Mouse (Mus musculus) embryo, embryonic 11.5 days (tissue): ENCODE measurements at regions not wholly inside any gene's neighbourhood (a gene's known extent, or its start where the extent isn't known, plus 50 kb on each side); places are given as distances from the start of the nearest gene placed in this dataset.
A peak's percentile ranks its signal among the peaks of the same experiment; 100 is the strongest.

Experiments
- DNase-seq: peaks from one replicate; pipeline ENCODE4 v3.0.0-alpha.2; 2012; ENCODE audit warnings: low read depth, low spot score

DNA sequence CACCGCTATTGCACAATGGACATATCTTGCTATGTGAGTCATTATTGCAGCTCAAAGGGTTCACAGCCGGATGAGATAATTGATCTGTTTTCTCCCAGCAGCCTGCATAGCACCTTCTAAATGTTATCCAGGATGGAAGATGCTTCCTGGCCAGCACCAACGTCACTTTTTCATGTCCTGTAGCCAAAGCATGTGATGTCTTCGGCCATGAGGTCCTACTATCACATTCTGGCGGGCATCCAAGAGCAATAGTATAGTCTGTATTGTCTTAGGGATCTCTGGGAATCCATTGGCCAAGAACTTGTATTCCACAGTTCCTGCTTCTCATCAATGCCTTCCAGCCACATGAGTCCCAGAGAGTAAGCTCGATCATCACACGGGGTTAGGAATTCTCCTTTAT is 70.6 kb downstream of the Npy start:
- DNase-seq: no peak

DNA sequence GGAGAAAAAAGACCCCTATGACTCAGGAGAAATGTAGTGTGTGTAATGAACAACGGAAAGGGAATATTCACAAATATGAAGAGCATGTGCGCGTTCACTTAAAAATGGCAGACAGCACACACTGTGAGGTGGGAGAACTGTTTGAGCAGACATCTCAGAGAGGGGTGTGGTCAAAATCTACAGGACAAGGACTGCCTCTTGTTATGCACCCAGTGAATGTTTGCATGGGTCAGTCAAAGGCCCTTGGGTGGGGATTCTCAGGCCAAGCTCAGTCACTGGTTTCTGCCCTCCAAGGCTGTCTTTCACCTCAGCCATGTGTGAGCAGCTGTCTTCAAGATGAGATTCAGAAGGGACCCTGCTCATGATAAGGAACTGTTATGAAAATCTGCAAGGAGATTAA is 76.6 kb downstream of the Npy start:
- no peak for DNase-seq

DNA sequence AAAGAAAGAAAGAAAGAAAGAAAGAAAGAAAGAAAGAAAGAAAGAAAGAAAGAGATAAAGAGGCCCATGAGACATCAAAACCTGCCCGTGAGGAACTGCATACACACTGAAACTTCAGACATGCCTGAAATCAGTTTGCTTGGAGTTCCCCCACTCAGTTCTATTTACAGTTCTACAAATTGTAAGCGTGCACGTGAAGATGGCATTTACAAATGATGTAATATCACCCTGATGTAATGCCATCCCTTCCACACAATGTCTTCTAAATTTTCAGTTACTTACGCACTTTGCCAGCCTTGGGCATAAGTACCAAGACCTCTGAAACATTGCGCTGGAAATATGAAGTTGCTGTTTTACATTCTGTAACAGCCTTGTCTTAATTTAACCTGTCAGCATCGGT is 79.0 kb downstream of the Npy start:
- DNase-seq: no peak

DNA sequence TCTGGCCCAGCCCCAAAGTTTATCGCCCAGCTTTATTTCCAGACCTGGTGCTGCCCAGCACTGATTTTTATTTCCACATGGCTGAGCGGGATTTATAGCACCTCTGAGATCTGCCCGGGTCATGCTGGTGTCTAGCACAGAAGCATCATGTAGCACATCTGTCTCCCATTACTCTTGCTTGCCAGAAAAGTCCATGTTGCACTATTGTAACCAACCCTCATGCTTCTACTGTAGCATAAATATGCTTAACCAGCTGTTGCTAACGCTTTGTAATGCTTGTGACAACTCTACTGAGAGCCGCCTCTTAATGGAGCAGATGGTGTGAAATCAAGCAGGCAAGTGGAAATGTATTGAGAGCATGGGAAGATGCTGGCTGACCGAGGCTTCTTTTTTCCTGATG is 81.5 kb downstream of the Npy start:
- DNase-seq: peak; percentile 60

DNA sequence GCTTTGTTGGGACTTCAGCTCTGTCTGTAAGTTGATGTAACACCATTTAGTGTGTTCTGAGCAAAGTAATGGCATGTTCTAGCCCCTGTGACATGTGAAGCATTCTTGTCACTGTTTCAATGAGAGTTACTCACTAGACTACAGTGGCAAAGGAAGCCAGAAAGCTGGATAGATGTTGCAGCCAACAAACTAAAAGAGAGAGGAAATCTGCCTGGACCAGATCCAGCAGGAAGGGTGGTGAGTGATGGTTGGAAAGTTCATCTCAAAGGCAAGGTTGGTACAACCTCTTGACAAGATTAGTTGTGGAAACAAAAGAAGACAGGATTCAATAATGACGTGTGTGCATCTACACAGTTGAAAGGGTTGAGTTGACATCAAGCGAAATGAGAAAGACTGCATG is 83.9 kb downstream of the Npy start:
- no peak for DNase-seq

DNA sequence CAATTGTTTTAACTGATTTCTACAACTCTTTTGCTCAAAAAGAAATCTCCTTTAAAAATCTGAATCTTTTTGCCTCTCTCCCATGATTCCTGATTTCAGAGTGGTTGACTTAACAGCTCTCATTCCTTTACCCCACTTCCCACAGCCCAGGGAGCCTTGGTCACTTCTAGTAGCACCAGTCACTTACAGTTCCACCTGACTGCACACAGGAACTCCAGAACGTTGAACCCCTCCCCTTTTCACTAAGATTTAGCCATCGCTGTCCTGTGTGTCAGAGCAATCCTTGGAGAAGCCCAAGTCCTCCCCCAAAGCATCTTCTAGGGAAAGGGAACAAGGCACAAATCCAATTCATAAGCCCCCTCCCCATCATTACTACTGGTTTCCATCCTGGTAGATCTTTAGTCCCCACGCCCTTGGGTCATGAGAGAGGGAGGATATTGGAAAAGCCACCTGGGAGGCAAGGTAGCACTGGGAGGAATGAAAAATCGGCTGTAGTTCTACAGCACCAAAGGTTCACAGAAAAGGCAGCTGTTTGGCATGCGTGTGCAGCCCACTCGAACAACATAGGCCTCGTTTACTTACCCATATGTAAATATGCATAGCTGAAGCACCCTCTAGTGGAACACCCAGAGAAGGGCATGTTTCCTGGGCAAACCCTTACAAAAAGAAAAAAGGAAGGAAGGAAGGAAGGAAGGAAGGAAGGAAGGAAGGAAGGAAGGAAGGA is 96.7 kb downstream of the Npy start:
- DNase-seq: peak; percentile 11

DNA sequence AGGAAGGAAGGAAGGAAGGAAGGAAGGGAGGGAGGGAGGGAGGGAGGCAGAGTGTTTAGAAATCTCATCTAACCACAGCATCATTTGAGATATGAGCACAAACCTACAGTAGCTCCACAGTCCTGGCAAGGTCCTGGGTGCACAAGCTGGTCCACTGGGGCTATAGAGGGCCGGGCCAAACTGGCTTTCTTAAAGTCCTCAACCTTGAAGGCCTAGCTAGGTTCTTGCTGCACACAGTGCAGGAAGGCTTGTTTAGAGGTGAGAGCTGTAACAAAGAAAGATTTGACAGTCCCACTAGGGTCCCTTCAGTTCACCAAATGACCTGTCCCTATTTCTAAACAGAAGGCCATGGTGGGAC is 97.3 kb downstream of the Npy start:
- no peak for DNase-seq

DNA sequence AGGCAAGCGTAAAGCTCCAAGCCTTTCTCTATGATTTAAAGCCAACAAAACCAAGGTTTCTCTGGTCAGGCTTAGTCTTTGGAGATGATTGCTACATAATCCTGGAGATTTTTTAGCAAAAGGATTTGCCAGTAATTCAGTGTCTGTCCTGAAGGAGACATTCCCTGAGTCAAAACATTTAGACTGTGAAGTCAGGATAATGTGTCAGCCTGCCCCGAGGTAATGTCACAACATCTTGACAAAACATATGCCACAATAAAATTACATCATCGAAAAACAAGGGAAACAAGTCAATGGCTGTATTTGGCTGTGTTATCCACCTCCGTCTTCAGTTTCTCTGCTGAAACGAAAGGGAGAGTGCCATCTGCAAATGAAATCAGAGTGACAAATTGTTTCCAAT is 101.8 kb downstream of the Npy start:
- no peak for DNase-seq

DNA sequence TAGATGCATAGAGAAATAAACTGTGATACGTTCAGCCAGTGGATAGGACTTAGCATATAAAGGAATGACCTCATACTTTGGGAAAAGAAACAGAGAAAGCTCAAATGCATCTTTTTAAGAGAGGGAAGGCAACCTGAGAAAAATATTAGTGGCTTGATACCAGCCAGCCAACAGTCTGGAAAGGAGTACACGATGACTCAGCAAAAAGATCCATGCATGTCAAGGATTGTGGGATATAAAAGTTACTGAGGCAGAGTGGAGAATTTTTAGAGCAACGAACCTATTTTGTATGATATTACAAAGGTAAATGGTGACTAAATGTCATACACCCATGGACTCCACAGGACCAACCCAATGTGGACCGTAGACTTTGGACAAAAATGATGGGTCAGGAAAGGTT is 105.6 kb downstream of the Npy start:
- DNase-seq: no peak

DNA sequence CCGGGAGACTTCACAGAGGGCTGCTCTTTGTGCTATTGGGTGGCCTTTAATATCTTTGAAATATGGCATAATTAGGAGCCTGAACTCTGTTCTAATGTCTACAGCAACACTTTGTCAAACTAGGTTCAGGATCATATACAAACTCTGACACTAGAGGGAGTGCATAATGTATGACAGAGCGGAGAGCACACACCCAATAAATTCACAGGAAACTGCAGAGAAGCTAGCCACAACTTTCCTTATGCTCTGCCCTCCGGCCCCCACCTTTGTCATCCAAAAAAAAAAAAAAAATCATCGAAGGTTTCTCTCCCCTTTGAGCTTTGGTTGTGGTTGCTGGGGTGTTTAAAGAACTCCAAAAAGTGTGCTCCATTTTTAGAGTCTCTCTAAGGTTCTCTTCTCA is 107.6 kb downstream of the Npy start:
- peak; percentile 11 for DNase-seq

DNA sequence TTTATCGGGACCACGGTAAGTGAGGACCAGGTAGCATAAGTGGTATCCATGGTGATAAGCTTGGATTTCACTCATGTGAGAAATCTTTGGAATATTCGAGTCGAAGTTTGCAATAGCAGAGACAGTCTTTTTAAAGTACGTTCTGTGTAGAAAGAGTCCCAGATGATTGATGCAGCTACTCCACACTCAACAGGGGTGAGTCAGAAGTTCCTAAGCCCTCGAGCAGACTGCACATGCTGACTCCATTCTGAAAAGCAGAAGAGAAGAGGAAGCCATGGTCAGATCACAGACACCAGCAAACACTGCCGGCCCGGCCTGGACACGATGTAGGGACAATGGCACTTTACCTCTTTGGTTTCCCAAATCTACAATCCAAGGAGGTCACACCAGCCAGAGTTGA is 120.6 kb downstream of the Npy start:
- DNase-seq: no peak

DNA sequence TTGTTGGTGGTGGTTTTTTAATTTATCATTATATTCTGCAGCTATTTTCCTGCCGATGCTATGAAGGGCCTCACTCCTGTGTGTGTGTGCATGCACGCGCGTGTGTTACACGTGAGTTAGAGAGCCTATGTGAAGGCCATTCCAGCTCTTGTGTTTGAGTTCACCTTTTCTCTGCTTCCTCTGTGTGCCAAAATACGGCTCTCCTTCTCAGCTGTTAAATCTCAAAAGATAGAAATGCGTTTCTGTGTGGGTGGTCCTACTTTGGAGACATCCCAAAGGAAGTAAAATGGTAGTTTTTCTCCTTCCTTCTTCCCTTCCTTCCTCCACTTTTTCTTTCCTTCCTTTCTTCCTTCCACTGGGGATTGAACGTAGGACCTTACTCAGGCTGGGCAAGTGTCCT is 136.4 kb downstream of the Npy start:
- DNase-seq: no peak

DNA sequence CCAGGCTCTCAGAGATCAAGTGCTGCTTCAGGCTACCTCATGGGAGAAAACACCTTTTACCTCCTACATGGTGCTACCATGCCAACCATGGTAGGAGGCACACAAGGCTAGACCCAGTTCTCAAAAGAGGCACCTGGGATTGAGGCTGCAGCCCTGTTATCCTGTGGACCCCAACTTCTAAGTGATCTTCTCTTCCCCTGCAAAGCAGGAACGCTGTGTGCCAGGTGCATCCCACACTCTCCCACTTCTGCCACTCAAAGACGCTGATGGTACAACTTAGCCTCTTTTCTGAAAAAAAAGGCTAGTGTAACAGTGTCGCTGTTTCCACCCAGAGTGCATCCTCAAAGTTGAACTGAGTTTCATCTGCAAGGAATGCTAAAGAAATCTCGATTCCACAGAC is 138.7 kb downstream of the Npy start:
- no peak for DNase-seq

DNA sequence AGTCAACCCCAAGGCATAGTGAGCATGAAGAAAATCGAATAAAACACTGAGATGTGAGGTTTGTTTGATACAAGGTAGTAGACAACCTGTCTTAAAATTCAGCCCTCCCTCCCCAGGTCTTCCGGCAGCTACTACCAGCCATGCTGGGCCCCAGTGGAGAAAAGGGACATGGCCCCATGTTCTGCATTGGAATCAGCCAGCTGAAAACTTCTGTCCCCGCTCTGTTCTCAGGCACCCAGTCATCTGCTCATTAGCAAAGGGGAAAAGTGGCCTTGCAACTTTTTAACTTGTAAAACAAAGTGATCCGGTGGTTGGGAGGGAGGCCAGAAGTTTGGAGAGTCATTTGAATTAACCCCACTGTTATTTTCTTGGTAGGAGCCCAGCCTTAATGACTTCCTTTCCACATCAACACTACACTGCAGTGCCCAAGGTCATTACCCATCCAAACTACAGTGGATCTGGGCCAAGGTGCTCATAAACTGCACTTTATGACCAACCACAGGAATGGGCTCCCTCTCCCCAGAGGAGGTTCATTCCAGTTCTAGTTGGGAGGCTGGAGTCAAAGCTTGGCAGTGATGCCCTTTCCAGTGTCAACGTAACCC is 143.5 kb downstream of the Npy start:
- no peak for DNase-seq

DNA sequence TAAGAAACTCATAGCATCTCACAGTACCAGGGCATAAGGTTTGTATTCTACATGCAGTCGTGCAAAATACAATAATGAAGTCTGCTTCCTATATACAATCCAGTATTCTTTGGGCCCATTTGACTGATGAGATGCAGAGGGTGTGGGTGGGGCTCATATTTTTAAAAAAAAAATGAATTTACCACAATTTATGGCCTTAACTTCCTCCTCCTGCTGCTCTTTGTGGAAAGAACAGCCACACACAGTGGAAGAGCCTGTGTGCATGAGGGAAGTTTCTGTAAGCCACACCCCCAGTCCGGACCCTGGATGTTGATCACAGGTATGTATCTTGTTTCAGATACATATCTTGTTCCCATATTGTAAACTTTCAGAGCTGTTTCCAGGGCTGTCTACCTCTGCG is 143.5 kb upstream of the Mpp6 start:
- DNase-seq: no peak

DNA sequence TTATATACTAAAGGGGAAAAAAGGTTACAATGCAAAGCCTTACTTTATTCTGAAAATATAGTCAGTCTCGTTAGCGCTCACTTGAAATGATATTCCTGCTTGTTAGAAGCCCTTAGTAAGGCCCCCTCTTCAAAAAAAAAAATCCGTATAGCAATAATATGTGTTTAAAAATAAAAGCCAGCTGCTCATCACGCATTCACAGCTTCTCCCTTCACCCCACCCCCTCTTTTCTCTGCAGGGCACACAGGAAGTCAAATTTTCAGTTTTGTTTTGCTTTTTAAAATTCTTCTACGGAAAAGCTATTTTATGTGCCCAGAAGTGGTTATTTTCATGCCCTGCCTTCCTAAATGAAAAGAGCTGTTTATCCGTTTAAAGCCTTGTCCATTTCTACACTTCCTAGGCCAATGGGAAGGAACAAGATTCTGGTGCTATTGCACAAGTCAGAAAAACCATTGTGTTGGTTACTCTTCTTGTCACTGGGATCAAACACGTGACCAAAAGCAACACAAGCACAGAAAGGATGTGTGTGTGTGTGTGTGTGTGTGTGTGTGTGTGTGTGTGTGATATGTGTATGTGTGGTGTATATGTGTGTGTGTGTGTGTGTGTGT is 136.7 kb upstream of the Mpp6 start:
- DNase-seq: no peak

DNA sequence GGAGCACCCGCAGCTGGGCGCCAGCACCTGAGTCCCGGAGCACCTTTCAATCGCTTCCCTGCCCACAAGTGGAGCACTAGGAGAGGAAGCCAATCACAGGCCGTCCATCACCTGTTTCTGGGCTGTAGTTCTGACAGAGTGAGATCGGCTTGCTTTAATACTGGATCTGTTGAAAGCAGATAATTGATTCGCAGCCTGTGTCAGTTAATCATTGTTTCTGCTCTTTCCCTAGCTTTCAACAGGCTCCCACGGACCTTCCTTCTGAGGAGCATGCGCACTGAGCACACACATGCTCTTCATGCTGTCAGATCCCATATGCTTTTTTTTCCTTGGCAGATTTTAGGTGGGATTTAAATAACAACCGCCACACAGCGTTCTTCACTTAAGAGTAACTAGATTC is 132.3 kb upstream of the Mpp6 start:
- DNase-seq: no peak

DNA sequence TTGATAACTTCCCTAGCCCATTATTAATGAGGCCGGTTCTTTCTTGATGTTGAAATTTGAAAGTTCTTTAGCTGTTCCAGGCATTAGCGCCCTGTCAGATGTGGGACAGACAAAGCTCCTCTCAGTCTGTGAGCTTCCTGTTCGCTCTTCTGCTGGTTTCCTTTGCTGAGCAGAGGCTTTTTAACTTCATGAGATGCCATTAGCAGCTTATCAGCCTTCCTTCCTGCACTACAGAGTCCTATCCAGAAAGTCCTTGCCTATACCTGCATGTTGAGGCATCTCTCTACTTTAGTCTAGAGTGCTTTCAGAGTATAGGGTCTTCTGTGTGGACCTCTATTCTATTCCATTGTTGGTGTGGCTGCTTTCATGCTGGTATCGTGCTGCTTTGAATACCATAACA is 126.3 kb upstream of the Mpp6 start:
- no peak for DNase-seq

DNA sequence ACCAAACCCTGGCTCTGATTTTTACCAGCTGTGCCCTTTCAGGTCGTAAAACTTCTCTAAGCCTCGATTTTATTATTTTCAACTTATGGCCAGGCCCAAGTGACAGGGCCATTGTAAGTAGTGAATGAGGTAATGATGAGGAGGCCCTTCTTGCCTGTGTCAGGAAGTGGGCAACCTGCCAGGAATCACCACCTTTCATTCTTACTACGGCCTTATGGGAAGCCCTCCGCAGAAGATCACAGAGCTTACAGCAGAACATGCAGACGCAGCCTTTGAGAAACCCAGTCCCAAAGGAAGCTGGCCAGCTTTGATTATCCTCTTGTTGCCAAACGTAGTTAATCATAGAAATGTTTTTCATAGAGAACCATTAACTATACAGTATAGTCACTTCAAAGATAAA is 124.9 kb upstream of the Mpp6 start:
- DNase-seq: peak; percentile 51

DNA sequence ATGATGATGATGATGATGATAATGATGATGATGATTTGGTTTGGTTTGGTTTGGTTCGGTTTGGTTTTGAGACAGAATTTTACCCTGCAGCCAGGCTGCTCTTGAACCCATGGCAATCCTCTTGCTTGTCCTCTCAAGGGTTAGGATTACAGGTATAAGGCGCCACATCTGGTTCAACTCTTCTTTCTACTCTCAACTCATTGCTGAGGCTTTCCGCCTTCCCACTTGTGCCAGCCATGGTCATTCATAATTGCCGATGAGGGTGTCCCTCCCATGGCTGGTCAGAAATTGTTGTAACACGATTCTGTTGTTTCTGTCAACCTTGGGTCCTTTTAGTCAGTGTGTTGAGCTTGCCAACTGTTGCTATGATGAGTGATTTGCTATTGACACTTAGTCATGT is 122.9 kb upstream of the Mpp6 start:
- DNase-seq: no peak

DNA sequence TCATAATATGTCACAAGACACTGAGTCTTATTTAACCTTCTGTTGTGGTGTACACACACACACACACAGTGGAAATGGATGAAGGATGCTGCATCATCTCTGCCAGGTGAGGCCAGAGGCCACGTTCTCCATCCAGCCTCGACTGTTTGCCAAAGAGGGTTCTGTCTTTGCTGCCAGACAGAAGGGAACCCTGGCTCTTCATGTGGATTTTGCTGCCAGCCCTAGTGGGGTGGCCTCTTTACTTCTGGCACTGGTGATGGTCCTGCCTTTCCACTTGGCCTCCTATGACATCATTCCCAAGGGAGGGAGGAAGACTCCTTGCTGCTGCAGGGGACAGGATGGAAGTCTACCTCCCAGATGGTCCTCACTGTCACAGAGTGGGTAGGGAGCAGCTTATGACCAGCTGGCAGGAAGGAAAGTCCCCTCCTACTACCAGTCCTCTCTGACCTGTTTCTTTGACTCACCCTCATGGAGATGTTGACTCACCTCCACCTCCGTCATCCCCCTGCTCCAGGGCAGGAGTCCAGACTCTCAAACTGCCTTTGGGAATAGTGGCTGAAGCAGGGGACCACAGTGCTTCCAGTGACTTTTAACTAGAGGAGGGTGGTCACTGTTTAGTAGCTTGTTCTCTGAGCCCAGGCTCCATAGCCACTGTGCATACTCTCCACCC is 122.4 kb upstream of the Mpp6 start:
- DNase-seq: no peak

DNA sequence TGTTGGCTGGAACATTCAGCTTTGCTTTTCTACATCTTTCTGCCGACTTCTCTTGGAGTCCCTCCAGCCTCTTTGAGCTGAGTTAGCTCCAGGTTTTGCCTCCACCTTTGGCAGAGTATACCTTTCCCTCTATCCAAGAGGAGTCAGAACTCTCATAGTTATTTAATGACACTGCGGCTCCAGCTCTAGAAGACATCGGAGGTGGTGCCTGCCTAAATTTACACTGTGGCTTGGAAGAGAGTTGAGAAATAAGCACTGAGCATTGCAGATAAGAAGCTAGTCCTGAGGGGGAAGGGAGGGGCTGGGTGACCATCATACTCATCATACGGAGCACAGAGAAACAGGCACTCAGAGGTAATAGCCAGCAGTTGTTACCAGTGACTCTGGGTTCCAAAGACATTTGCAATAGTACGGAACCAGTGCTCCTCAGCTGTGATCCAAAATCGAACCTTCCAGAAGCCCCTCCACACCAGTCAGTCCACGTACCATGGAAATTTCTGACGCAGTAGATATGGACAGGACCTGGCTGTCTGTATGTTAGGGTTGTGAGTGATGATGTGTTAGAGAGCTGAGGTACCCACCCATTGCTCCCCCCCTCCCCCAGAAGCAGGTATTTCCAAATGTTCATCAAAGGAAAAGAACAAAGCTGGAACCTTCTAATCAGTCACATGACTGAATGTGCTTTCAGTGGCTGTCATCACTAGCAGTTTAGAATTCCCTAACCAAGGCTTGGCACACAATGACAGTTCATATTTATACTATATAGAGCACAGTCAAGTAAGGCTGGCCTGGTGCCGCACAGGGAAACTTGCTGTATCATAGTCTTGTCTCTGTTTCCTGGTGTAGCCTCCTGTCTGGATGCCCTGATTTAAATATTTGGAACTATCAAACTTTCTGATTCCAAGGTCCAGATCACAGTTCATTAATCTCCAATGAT is 120.2 kb upstream of the Mpp6 start:
- DNase-seq: no peak
